Mouse (Mus musculus): ENCODE data around the gene Irs2. TPM values are rescaled to one million over a fixed set of nuclear protein-coding genes. Genes with fewer than 3 reads are reported as not detected.

The Irs2 gene
- total RNA-seq, 4 experiments from 2014 or later, result 54.1 to 72.4 (median 64.9) TPM

GRCm38 (mm10) chr8:11009431-11010071 is 1.3 kb upstream of the Irs2 start:
- DNase-seq (ENCODE audit: low spot score in 2 of 2), result peak; percentile 74 to 75

GRCm38 (mm10) chr8:11008842-11009420 is 673 bp upstream of the Irs2 start:
- DNase-seq (ENCODE audit: low spot score in 2 of 2), result peak; percentile 97 to 99

GRCm38 (mm10) chr8:11007581-11008378 is 478 bp downstream of the Irs2 start:
- peak in 1 of 2 experiments; percentile 60 for DNase-seq (ENCODE audit: low spot score in 2 of 2)

GRCm38 (mm10) chr8:11007001-11007580 is 1.2 kb downstream of the Irs2 start:
- peak; percentile 83 to 92 for DNase-seq (ENCODE audit: low spot score in 2 of 2)

- DNase-seq (ENCODE audit: low spot score in 2 of 2), result no peak
These were observed 2.0 kb downstream of the Irs2 start for GRCm38 (mm10) chr8:11006276-11006630.

GRCm38 (mm10) chr8:11005460-11006275 is 2.6 kb downstream of the Irs2 start:
- no peak for DNase-seq (ENCODE audit: low spot score in 2 of 2)

- DNase-seq (ENCODE audit: low spot score in 2 of 2), result no peak
These were observed 3.3 kb downstream of the Irs2 start for GRCm38 (mm10) chr8:11004781-11005459.

GRCm38 (mm10) chr8:11003917-11004470 is 4.3 kb downstream of the Irs2 start:
- no peak for DNase-seq (ENCODE audit: low spot score in 2 of 2)

GRCm38 (mm10) chr8:11003253-11003652 is 5.0 kb downstream of the Irs2 start:
- DNase-seq (ENCODE audit: low spot score in 2 of 2), result no peak

GRCm38 (mm10) chr8:11002816-11003215 is 5.4 kb downstream of the Irs2 start:
- no peak for DNase-seq (ENCODE audit: low spot score in 2 of 2)

- no peak for DNase-seq (ENCODE audit: low spot score in 2 of 2)
These were observed 7.2 kb downstream of the Irs2 start for GRCm38 (mm10) chr8:11001062-11001549.

- DNase-seq (ENCODE audit: low spot score in 2 of 2), result no peak
These were observed 8.7 kb downstream of the Irs2 start for GRCm38 (mm10) chr8:10999538-10999937.

- DNase-seq (ENCODE audit: low spot score in 2 of 2), result no peak
These were observed 12.0 kb downstream of the Irs2 start for GRCm38 (mm10) chr8:10996247-10996646.

GRCm38 (mm10) chr8:10995756-10996155 is 12.5 kb downstream of the Irs2 start:
- DNase-seq (ENCODE audit: low spot score in 2 of 2), result no peak

GRCm38 (mm10) chr8:10994390-10994954 is 13.8 kb downstream of the Irs2 start:
- DNase-seq (ENCODE audit: low spot score in 2 of 2), result no peak

- no peak for DNase-seq (ENCODE audit: low spot score in 2 of 2)
These were observed 14.6 kb downstream of the Irs2 start for GRCm38 (mm10) chr8:10993582-10994216.

GRCm38 (mm10) chr8:10992081-10992480 is 16.2 kb downstream of the Irs2 start:
- no peak for DNase-seq (ENCODE audit: low spot score in 2 of 2)

- DNase-seq (ENCODE audit: low spot score in 2 of 2), result no peak
These were observed 16.9 kb downstream of the Irs2 start for GRCm38 (mm10) chr8:10991323-10991722.

- DNase-seq (ENCODE audit: low spot score in 2 of 2), result no peak
These were observed 17.7 kb downstream of the Irs2 start for GRCm38 (mm10) chr8:10990421-10991110.

Data from layer of hippocampus, adult 8-10 months (tissue).